Mouse (Mus musculus): Measurements from ENCODE around the gene Zfp536. TPM values are rescaled to one million over a fixed set of nuclear protein-coding genes. Genes with fewer than 3 reads are reported as not detected.

The Zfp536 gene
- polyA plus RNA-seq, 1 experiment, result not detected

GRCm38 (mm10) chr7:37464186-37464721 lies 309.2 kb downstream of the Zfp536 start:
- TF ChIP-seq GATA1 (IDR thresholded peaks at IDR 0.05; ENCODE audit: low read length), result no peak

- TF ChIP-seq GATA1 (IDR thresholded peaks at IDR 0.05; ENCODE audit: low read length), result no peak
Measured at GRCm38 (mm10) chr7:37447523-37447922, 325.9 kb downstream of the Zfp536 start.

- no peak for TF ChIP-seq GATA1 (IDR thresholded peaks at IDR 0.05; ENCODE audit: low read length)
Measured at GRCm38 (mm10) chr7:37439912-37440311, 333.5 kb downstream of the Zfp536 start.

GRCm38 (mm10) chr7:37439117-37439844 lies 334.2 kb downstream of the Zfp536 start:
- TF ChIP-seq GATA1 (IDR thresholded peaks at IDR 0.05; ENCODE audit: low read length), result no peak

- no peak for TF ChIP-seq GATA1 (IDR thresholded peaks at IDR 0.05; ENCODE audit: low read length)
Measured at GRCm38 (mm10) chr7:37437887-37438286, 335.6 kb downstream of the Zfp536 start.

- TF ChIP-seq GATA1 (IDR thresholded peaks at IDR 0.05; ENCODE audit: low read length), result no peak
Measured at GRCm38 (mm10) chr7:37433156-37433555, 340.3 kb downstream of the Zfp536 start.

- TF ChIP-seq GATA1 (IDR thresholded peaks at IDR 0.05; ENCODE audit: low read length), result no peak
Measured at GRCm38 (mm10) chr7:37431471-37431870, 342.0 kb downstream of the Zfp536 start.

- TF ChIP-seq GATA1 (IDR thresholded peaks at IDR 0.05; ENCODE audit: low read length), result no peak
Measured at GRCm38 (mm10) chr7:37426061-37426460, 347.4 kb downstream of the Zfp536 start.

GRCm38 (mm10) chr7:37422966-37423365 lies 350.5 kb downstream of the Zfp536 start:
- TF ChIP-seq GATA1 (IDR thresholded peaks at IDR 0.05; ENCODE audit: low read length), result no peak

Other genes with a start within 250 kb of the Zfp536 start
- gene Uri1, start 249.9 kb upstream of the Zfp536 start, polyA plus RNA-seq (2012), result 49.1 and 67.6 TPM in 2 replicates